Mouse (Mus musculus): ENCODE measurements around the gene Ccdc77.

Ccdc77 gene

DNA sequence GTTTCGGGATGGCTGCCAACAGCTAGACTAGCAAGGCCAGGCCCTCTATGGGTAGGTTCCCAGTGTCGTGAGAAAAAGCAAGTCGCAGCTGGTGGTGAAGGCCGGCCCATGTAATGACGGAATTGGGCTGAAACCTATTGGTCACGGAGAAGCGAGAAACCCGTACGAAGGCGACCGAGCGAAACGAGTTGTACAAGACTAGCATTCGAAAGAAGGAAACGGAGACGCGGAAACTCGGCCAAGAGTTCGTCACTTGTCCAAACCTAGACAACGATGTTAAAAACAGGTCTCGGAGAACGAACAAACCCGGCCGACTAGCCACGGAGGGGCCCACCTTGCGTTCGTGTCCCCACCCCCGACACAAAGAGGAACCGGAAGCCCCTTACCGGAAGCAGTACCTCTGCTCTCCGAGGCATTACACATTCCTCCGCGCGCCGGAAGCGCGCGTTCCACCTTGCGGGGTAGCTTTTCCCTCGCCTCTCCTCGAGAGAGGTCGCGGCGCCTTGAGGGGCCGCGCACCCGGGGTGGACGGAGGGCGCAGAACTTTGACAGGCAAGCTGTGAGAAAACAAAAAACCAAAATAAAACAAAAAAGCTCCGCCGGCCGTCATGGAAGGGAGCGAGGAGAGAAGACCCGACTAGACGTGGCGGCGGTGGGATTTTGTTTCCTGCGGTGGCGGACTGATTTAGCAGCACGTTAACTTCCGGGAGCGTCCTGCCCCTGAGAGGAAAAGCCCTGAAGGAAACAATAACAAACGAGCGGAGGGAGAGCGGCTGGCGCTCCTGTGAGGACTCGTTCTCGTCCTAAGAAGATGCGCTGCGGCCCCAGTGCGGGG is at the start of gene Ccdc77, which contains the start of gene Kdm5a:
Ccdc77 (minus strand) TSS at position 687 of the 835 bp plus-strand sequence.
Kdm5a (plus strand) TSS at position 437 of the 835 bp plus-strand sequence.
- peak; percentile 98 for DNase-seq

DNA sequence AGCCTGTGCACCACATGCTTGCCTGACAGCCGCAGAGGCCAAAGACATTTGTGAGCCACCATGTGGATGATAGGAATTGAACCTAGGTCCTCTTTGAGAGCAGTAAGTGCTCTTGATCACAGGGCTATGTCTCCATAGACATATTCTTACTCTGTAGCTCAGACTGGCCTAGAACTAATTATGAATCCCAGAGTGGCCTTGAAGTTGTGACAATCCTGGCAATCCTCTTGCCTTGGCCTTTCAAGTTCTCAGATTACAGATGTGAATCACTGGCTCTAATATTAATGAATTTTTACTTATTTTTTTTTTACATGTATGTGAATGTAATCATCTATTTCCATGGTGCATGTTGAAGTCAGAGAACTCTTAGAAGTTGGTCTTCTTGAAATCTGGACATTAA is 39.8 kb upstream of the Ccdc77 start:
- no peak for DNase-seq

DNA sequence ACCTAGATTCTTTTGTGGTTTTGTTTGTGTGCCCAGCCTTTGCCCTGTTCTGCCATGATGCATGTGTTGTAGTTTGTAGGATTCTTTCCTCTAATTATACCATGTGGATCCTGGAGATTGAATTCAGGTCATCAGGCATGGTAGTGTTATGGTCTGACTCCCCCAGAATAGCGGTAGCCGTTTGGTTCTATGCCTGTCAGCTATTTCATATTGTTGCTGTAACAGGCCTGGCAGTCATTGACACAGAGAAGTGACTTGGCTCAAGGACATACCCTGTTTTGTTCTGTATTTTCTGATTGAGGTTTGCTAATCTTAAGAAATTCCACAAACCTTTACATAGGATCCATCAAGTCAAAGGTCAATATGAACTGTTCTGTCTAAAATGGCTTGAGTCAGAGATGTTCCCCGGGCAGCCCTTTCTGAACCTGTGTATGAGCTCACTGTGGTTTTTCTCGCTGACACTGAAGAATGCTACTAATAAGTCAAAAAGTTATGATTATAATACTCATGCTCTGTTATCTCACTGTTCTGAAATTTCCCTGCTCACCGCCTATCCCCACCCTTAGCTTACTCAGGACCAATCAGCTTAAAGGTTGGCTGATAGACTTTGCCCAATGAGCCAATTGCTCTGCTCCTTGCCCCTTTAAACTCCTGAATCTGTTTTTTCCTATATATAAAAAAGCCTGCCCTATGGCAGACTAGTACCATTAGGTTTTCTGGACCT is 31.6 kb upstream of the Ccdc77 start:
- no peak for DNase-seq

DNA sequence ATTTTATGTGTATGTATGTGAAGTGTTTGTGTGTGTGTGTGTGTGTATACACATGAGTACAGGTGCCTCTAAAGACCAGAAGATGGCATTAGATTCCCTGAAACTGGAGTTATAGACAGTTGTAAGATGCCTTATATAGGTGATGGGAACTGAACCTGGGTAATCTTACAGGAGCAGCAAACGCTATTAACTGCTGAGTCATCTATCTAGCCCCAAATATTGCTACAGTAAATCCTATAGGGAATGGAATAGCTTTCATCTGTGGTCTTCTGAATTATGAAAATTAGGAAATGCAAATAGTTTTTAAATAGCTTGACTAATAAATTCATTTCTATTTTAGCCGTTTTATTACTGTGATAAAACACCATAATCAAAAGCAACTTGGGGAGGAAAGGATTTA is 28.6 kb upstream of the Ccdc77 start:
- no peak for DNase-seq

DNA sequence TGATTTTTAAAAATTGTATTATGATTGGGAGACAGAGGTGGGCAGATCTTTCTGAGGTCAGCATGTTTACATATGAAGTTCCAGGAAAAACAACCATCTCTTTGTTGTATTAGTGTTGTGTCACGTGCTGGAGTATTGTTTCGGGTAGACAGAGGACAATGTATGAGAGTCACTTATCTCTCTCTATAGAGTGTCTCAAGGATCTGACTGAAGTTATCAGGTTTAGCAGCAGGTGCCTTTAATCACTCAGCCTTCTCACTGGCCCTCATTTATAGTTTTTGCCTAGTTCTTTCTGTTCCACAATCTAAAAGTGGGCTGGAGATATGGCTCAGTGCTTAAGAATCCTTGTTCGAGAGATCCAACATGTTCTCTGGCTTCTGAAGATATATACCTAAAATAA is 25.9 kb upstream of the Ccdc77 start:
- no peak for DNase-seq

DNA sequence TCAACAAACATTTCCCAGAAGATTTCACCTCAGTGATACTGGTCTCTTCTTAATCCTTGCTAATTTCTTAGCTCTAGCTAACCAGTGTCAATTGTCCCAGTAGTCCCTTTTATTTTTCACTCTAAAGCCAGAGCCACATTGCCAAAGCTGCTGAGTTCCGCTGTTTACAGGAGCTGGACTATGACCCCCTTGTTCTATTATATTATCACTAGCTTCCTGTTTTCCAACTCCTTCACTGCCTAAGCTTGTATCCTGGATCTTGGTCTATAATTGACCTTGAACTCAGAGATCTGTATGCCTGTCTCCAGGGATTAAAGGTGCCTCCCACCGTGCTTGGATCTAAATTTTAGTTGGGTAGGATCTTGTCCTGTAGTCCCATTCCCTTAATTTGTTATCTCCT is 12.6 kb upstream of the Ccdc77 start:
- no peak for DNase-seq

DNA sequence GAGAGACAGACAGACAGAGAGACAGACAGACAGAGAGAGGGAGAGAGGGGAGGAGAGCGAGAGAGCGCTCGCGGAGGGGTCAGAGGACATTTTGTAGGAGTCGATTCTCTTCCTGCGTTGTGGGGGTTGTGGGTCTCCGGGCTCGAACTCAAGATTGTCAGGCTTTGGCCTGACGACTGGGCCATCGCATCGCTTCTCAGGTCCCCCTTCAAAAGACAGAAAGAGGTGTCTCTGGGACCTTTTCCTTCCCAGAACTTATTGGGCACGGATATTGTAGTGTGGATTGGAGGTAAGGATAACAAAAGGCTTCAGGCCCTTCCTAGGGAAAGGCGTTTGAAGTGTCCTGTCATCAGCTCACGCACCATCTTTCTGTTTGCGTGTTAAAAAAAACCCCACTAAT is 877 bp upstream of the Ccdc77 start:
- peak; percentile 12 for DNase-seq

DNA sequence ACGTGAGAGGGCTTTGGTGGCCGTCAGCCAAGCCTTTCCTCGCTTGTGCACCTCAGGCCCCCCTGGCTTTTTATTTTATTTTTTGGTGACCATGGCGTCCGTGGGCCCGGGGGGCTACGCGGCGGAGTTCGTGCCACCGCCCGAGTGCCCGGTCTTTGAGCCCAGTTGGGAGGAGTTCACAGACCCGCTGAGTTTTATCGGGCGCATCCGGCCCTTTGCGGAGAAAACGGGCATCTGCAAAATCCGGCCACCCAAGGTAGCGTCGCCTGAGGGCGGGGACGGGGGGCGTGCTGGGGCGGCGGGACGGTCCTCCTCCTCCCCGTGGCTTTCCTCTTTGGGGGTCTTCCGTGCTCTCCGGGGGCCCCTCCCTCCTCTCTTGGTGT is 340 bp upstream of the Ccdc77 start:
- no peak for DNase-seq

DNA sequence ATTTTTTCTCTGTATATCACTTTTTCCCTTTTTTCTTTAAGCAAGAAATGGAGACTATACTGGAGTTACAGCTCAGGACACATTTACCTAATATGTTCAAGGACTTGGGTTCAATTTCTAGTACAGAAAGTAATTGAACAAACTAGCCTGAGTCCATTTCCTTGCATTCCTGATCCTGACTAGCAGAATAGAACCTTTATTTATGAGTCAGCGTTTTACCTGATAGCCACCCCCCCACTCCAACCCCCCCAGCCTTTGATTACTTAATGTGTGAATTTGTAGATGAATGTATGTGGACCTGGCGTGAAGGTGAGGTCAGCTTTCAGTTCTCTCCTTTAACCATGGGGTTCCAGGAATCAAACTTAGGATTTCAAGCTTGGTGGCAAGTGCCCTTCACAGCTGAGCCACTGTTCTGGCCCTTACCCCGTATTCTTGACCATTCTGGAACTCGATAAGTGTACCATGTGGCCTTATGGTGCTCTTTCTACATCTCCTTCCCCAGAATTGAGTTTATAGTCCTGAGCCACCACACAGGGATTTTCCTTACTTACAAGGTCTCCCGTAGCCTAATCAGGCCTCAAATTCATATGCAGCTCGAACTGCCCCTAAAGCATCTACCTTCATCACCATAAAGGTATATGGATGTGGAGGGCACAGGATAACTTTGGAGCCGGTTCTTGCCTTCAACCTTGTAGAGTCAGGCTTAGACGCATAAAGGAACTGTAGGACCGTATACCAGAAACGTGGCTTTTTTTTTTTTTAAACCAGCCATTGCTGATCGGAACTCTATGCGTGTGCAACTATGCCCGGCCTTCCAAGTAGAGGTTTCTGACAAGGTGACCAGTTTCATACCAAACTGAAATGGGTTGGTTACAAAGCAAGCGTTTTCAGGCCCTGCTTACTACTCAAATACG is 1.1 kb downstream of the Ccdc77 start:
- no peak for DNase-seq

DNA sequence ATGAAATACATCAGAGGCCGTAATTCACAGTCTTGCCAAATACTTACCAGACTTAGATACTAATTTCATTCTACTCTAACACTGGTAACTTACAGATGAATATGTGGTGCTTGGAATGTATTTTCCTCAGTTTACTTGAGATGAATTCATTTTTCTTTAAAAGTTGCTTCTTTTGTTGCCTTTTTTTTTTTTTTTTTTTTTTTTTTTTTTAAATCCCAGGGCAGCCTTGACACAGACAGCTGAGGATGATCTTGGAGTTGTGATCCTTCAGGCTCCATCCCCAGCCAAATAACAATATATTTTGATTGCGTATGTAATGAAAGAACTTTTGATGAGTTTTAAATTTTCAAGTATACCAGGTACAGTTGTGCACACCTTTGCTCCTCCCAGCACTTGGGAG is 2.0 kb downstream of the Ccdc77 start:
- DNase-seq: no peak

DNA sequence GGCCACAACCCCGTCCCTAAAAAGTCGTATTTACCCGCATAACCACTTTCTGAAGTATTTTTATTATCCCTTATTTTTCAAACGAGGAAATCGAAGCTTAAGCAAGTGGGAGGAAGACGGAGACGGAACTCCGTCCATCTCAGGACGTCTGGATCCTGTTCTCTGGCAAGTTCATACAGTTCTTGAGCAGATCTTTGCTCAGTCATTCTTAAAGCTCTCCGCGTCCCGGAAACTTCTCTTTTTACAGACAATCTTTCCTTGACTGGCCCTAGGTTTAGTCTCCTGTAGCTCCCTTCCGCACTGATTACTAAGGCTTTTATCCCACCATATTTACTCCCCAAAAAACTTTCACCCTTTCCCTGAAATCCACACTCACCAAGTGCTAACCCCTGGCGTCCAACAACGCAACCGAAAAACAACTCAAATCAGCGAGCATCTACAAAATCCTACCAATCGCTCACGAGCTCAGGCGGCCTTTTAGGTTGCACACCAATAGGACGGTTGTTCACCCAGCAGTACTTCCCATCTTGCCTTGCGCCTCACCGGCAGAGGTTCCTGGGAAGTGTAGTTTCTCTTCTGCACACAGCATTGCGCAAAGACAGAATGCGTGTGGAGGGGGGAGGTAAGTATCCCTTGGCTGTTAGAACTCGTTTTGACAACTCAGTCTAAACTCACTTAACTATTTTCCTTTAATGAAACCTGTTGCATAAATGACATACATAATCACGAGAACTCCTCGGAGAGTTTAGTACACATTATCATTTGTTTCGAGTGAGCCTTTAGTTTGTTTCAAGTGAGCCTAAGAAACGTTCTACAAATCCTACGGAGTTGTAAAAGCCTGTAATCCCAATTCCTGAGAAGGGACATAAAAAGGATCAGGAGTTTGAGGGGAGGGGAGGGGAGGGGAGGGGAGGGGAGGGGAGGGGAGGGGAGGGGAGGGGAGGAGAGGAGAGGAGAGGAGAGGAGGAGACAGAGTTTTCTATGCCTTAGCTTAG is 6.9 kb downstream of the Ccdc77 start:
- DNase-seq: peak; percentile 96

DNA sequence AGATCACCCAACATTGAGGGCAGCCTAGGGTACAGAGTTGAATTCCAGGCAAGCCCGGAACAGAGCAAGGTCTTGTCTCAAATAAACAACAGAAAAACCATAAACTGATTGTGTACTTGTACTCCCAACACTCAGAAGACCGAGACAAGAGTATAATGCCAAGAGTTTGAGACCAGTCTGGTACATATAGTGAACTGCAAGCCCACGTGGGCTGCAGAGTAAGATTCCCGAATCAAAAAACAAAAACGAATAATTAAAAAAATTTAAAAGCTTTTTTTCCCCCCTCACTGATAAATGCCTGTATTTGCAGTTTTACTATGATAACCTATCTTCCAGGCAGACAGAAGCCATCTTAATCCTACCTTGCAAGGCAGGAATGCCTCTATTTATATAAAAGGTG is 7.7 kb downstream of the Ccdc77 start:
- no peak for DNase-seq

DNA sequence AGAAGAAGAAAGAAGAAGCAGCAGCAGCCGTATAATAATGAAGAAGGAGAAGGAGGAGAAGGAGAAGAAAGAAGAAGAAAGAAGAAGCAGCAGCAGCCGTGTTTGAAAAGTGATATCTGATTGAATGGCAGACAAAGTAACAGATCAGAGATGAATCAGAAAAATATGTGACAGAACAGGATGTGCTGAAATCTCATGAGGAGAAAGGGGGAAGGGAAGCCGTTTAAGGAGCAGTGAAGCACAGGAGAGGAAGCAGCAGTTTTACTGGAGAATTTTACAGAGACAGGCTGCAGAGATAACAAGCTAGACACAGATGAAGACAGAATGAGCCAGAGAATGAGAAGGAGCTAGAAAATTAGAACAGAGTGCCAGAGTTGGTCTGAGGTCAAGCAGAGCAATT is 15.2 kb downstream of the Ccdc77 start:
- DNase-seq: no peak

DNA sequence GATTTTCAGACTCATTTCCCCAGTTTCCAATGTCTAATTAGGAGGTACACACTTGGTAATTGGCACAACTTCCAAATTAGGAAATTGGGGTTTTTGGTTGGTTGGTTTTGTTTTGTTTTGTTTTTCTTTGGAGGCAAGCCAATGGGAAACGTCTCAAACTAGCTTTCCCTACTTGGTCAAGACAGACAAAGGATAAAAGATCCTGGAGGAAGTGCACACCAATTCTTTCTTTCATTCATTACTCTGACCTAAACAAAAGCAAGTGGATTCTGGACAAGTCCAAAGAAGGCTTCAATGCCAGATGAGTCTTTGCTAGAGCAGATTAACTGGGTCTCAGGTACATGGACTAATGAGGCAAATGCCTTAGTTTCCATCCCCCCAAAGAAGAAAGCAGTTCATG is 20.2 kb downstream of the Ccdc77 start:
- DNase-seq: no peak

DNA sequence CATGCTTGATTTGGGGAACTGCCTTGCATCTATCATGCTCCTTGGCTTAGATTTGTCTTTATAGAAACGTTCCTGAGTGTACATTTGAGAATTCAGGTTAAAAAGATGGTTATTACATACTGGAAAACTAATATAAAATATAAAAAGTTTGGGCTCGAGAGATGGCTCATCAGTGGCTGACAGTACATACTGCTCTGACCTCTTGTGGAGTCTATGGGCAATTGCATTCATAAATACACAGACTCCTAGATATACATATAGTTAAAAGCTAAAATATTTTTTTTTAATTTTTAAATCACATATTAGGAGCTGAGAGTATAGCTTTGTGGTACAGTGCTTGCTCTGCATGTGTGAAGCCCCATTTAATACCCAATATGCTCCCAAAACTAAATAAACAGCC is 31.8 kb downstream of the Ccdc77 start:
- DNase-seq: no peak

DNA sequence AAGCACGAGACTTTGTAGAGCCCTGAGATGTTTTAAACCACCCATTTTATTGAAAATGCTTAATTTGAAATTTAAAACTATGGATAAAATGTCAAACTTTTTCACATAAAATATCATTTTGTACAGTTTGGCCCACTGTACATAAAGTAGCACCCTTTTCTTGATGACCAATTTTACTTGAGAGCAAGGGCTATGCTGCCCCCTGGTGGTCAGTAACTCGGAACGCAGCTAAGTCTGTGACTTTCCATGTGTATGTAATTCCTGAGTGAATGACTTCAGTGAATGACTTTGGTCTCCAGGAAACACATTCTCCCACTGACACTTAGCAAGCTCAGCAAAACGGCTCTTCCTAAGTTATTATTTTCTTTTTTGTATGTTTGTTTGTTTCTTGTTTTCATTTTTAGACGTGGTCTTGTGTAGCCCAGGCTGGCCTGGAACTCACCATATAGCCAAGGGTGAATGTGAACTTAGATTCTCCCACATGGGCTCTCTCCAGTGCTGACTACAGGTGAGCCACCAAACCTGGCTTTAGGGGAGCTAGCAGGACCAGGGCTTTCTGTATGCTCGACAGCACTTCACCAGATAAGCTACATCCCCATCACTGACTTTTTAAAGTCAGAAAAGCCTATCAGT is 39.8 kb downstream of the Ccdc77 start:
- DNase-seq: peak; percentile 87

DNA sequence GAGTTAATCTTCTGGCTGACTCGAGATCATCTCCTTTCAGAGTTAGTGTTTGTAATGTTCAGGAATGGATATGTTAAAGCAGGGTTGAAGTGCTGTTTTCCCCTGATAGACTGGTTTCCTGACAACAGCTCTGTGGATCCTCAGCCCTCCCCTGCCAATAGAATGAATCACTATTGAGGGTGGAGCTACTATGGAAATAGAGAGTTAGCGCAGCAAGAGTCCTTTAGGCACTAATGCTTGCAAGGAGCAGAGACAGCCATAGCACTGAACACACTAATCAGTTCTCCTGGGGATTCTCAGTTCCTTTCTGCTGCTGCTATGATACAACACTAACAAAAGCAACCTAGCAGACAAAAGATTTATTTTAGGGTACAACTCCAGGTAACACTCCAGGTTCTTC is 43.8 kb downstream of the Ccdc77 start:
- DNase-seq: no peak

DNA sequence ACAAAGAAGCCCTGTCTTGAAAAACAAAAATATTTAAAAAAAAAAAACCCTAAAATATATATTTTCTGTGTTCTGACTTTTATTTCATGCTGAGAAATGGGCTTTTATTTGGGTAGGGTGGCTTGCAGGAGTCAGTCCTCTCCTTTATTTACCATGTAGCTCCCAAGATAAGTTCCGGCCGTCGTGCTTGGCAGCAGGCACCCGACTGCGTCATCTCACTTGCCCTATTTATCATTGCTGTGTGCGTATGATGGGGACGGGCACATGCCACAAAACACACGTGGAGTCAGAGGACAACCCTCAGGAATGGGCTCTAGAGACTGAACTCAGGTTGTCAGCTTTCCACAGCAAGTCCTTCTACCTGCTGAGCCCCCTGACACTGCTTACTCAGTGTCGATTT is 45.0 kb downstream of the Ccdc77 start:
- DNase-seq: no peak

DNA sequence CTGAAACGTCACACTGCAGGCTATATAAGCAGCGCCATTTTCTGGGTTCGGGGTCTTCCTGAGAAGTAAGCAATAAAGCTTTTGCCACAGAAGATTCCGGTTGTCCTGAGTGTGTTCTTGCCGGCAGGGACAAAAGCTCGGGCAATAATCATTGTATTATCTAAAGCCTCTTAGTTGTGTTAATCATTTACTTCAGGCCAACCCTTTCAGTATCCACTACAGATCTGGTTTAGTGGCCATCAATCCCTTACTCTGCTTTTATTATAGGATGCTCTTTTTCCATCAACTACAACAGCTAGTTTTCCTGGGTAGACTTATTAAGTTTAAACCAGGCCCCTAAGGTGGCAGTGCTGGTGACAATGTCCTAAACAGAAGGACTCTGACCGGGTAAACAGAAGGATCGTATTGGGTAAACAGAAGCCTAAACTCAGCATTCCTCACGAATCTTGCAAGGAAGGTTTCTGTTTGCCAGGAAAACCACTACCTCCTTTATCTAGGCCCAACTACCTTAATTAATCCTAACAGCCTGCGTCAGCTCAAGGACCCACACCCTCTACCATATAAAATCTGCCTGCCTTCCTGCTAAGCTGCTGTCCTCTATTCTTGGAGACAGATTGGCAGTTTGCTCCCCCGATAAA is 45.8 kb downstream of the Ccdc77 start:
- DNase-seq: no peak

DNA sequence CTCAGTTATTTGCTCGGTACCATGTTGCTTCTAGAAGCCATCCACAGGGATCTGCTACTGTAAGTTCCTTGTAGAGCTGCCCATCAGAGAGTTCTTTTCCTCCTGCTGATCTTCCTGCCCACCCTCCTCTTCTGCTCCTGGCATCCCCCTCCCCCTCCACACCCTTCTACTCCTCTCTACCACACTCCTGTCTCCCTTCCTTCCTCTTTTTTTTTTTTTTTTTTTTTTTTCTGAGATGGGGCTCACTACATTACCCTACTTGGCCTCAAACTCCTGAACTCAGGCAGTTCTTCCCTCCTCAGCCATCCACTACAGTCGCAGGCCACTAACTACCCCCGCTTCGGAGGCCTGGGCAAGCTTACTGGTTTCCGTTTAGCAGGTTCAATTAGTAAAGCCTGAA is 51.7 kb downstream of the Ccdc77 start:
- no peak for DNase-seq

DNA sequence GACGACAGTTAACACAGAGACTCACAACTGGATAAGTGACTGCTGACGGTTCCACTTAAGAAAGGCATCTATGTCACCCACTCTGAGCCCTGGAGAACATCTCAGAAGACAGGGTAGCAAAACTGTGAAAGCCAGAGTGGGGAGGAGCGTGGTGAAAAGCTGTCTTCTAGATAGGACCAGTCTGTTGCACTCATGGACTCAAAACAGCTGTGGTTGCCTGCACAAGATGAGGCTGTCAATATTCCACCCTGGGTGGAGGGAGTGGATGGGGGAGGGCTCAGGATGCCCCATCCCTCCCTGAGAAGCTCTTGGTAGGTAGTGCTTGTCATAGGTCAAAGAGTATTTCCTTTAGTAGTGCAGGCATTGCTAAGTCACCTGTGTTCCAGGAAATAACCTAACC is 54.4 kb downstream of the Ccdc77 start:
- no peak for DNase-seq
